Mouse (Mus musculus): ENCODE data around the gene Gprc5d.

GRCm38 (mm10) chr6:135165706-135166105 is 47.6 kb upstream of the Gprc5d start:
- no peak for TF ChIP-seq CTCF (IDR thresholded peaks at IDR 0.05; ENCODE audit: low read depth, low read length)
- TF ChIP-seq POLR2AphosphoS5 (IDR thresholded peaks at IDR 0.05; ENCODE audit: insufficient replicate concordance, low read depth, low read length), result no peak
- TF ChIP-seq GATA1 (IDR thresholded peaks at IDR 0.05; ENCODE audit: borderline replicate concordance, low read length), result no peak

All from G1E (cell line).